Mouse (Mus musculus) kidney, adult 8-10 months (tissue): ENCODE data around the gene Sdhd.
A peak's percentile ranks its signal among the peaks of the same experiment; 100 is the strongest.

Experiments
- DNase-seq, 2 experiments: peaks; one replicate each; pipeline ENCODE4 v3.0.0; 2022

The Sdhd gene

GRCm38 (mm10) chr9:50585145-50585818, 18.3 kb downstream of the Sdhd start:
- peak; percentile 82 to 88 for DNase-seq

- DNase-seq, result no peak
These were observed 23.2 kb downstream of the Sdhd start for GRCm38 (mm10) chr9:50580370-50580769.

GRCm38 (mm10) chr9:50569599-50570525, 33.8 kb downstream of the Sdhd start:
- no peak for DNase-seq

- no peak for DNase-seq
These were observed 35.7 kb downstream of the Sdhd start for GRCm38 (mm10) chr9:50567881-50568280.

- no peak for DNase-seq
These were observed 36.2 kb downstream of the Sdhd start for GRCm38 (mm10) chr9:50567372-50567771.

GRCm38 (mm10) chr9:50565940-50566339, 37.7 kb downstream of the Sdhd start:
- DNase-seq, result no peak

- no peak for DNase-seq
These were observed 38.4 kb downstream of the Sdhd start for GRCm38 (mm10) chr9:50565173-50565572.

- no peak for DNase-seq
These were observed 41.7 kb downstream of the Sdhd start for GRCm38 (mm10) chr9:50561918-50562360.

- DNase-seq, result no peak
These were observed 42.3 kb downstream of the Sdhd start, which contains the start of gene Tex12 for GRCm38 (mm10) chr9:50561145-50561917. TSS of gene Tex12 (minus strand) at chr9:50561325.

- DNase-seq, result peak; percentile 65 to 79
These were observed 48.5 kb downstream of the Sdhd start, which contains the start of gene Bco2 for GRCm38 (mm10) chr9:50555094-50555446. TSS of gene Bco2 (minus strand) at chr9:50555181.

GRCm38 (mm10) chr9:50554241-50555093, 49.1 kb downstream of the Sdhd start, which contains the start of gene Il18:
TSS of gene Il18 (plus strand) at chr9:50554827.
- peak in 1 of 2 experiments; percentile 46 for DNase-seq

- DNase-seq, result no peak
These were observed 50.1 kb downstream of the Sdhd start for GRCm38 (mm10) chr9:50553547-50553946.

- DNase-seq, result no peak
These were observed 51.4 kb downstream of the Sdhd start for GRCm38 (mm10) chr9:50552206-50552605.

GRCm38 (mm10) chr9:50548936-50549335, 54.7 kb downstream of the Sdhd start:
- no peak for DNase-seq

GRCm38 (mm10) chr9:50547859-50548478, 55.6 kb downstream of the Sdhd start:
- DNase-seq, result no peak
